Mouse (Mus musculus) liver, adult 2 months (tissue): ENCODE data around the gene Pole4.

ENCODE experiments used
- CTCF ChIP-seq: fragments of 200-500 bp; IDR thresholded peaks from 2 replicates; pipeline ENCODE4 v1.5.1; 2011; ENCODE audit warnings: low read depth, low read length, control low read depth
- POLR2A ChIP-seq: fragments of 200-500 bp; IDR thresholded peaks from 2 replicates; pipeline ENCODE4 v1.6.1; 2011; ENCODE audit warnings: low read length, control low read depth; ENCODE audit not compliant: insufficient read depth; ENCODE audit errors: extremely low read depth

DNA sequence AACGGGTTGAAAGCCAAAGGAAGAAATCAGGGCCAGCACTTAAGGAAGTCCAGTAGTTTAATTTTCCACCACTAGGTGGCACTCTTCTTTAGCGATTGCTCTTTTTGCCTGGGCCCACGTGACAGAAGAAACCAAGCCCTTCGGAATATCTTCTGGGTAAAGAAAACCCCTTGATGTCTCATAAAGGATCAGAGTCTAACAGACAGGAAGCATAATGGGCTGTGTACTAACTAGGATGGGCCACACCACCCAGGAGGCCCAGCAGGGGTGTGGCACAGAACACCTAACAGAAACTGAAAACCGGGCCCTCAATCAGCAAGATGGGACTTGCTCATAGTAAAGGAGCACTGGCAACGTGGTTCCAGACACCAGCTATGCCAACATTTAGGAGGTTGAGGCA, 35.1 kb upstream of the Pole4 start:
- TF ChIP-seq CTCF (peak; percentile 46), POLR2A (no peak)
